Mouse (Mus musculus): ENCODE measurements around the gene Rpl36. TPM values are rescaled to one million over a fixed set of nuclear protein-coding genes. Genes with fewer than 3 reads are reported as not detected.

Gene Rpl36
- 2,587 TPM for polyA plus RNA-seq (2017; shearing (Covaris generic))

DNA sequence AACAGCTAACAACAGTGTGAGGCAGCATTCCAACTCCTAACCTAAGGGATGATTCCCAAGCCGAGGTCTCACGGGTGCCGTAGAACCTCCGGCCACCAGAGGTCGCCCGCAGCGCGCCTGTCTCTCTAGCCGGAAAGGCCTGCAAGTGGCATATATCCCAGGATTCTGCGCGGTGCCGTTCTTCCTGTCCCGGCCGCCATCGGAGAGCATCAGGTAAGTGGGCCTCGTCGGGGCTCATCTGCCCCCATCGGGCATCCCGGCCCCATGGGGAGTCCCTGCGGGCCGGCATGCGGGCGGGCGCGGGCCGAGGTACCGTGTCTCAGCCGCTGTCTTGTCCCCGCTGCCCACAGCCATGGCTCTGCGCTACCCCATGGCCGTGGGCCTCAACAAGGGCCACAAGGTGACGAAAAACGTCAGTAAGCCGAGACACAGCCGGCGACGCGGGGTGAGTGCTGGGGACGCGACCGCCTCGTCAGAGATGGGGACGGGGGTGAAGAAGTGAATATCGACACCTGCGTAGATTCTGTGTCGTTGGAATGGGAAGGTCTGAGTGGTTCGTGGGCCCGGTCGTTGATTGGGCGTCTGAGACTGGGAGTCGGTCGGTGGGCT is at the start of gene Rpl36:
Gene Rpl36 (plus strand): TSS at position 181 of the 609 bp plus-strand sequence.

GRCm38 (mm10) chr17:56584257-56585130 is 28.7 kb upstream of the Rpl36 start, which contains the start of the genes Safb2 and Safb:
Gene Safb2 (minus strand): TSS chr17:56584585.
Gene Safb (plus strand): TSS chr17:56584825.

GRCm38 (mm10) chr17:56609452-56610171 is 3.6 kb upstream of the Rpl36 start, which contains the start of gene 2410015M20Rik:
Gene 2410015M20Rik (minus strand): TSS chr17:56609771.

DNA sequence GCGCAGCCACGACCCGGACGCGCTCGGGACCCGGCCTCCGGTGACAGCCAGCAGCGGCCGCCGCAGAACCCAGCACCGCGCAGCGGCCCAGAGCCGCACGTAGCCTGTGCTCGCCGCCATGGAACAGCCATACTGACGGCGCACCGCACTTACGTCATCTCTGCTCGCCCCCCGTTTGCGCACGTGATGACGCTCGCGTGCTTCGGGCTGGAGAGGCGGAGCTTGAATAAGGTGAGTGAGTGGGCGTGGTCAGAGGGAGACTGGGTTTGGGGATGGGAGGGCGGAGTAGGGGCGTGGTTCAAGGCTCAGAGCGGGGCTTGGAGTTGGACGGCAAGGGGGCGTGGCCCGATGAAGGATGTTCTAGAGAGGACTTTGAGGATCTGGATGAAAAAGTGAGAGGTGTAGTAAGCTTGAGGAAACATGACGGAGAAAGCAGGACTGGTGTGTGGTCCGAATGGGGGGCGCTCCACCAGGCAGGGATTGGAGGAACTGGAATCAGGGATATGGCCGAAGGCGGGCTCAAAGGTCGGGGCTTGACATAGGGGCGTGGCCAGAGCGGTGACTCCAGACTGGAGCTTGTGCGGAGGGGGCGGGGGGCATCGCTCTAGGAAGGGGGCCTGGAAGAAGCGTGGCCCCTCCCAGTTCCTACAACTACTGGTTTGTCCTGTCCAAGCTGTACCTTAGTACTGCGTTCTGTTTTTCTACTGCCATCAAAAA is 13.7 kb downstream of the Rpl36 start, which contains the start of gene Lonp1:
Gene Lonp1 (minus strand): TSS at position 134 of the 717 bp plus-strand sequence.

GRCm38 (mm10) chr17:56627530-56628277 is 14.5 kb downstream of the Rpl36 start, which contains the start of gene Catsperd:
Gene Catsperd (plus strand): TSS chr17:56628143.

Other genes with a start within 250 kb of the Rpl36 start
- 7.9 TPM for gene Ptprs, start 136.9 kb upstream of the Rpl36 start, polyA plus RNA-seq (2017; shearing (Covaris generic))
- gene Znrf4, start 101.0 kb upstream of the Rpl36 start, polyA plus RNA-seq (2017; shearing (Covaris generic)) = not detected
- 1.2 TPM for gene Gm20219, start 59.0 kb upstream of the Rpl36 start, polyA plus RNA-seq (2017; shearing (Covaris generic))
- gene Safb2, start 28.8 kb upstream of the Rpl36 start, polyA plus RNA-seq (2017; shearing (Covaris generic)) = 138 TPM
- 103 TPM for gene Safb, start 28.6 kb upstream of the Rpl36 start, polyA plus RNA-seq (2017; shearing (Covaris generic))
- 264 TPM for gene 2410015M20Rik, start 3.6 kb upstream of the Rpl36 start, polyA plus RNA-seq (2017; shearing (Covaris generic))
- gene Lonp1, start 13.5 kb downstream of the Rpl36 start, polyA plus RNA-seq (2017; shearing (Covaris generic)) = 8.6 TPM
- gene Catsperd, start 14.7 kb downstream of the Rpl36 start, polyA plus RNA-seq (2017; shearing (Covaris generic)) = 2.0 TPM
- gene Ranbp3, start 59.9 kb downstream of the Rpl36 start, polyA plus RNA-seq (2017; shearing (Covaris generic)) = 109 TPM
- gene Ndufa11, start 104.4 kb downstream of the Rpl36 start, polyA plus RNA-seq (2017; shearing (Covaris generic)) = 307 TPM
- gene Vmac, start 104.6 kb downstream of the Rpl36 start, polyA plus RNA-seq (2017; shearing (Covaris generic)) = 6.8 TPM
- not detected for gene Nrtn, start 144.1 kb downstream of the Rpl36 start, polyA plus RNA-seq (2017; shearing (Covaris generic))
- 64.4 TPM for gene Dus3l, start 151.3 kb downstream of the Rpl36 start, polyA plus RNA-seq (2017; shearing (Covaris generic))
- gene Prr22, start 156.8 kb downstream of the Rpl36 start, polyA plus RNA-seq (2017; shearing (Covaris generic)) = 1.6 TPM
- 1.0 TPM for gene Rfx2, start 217.6 kb downstream of the Rpl36 start, polyA plus RNA-seq (2017; shearing (Covaris generic))

All from CD4-positive, CD25-positive, alpha-beta regulatory T cell, adult 9 weeks (primary cell).